Mouse (Mus musculus): ENCODE results near the gene Phc2.
"Not testable (repeated sequence)": the region's sequence is repeated elsewhere in the genome, so short reads cannot be mapped to it uniquely, and the experiment has no call there.

- TF ChIP-seq ETS1, GATA1 (IDR thresholded peaks at IDR 0.05; ENCODE audit: low read depth, low read length): not testable (repeated sequence)
These were observed 42.8 kb upstream of the Phc2 start for GRCm38 (mm10) chr4:128611726-128612125.

Measured in MEL (cell line).